Mouse (Mus musculus): ENCODE data around the gene Gprc5c. TPM values are rescaled to one million over a fixed set of nuclear protein-coding genes. Genes with fewer than 3 reads are reported as not detected.
"Not testable (repeated sequence)": the region's sequence is repeated elsewhere in the genome, so short reads cannot be mapped to it uniquely, and the experiment has no call there.

Gprc5c gene
- polyA plus RNA-seq, 1 experiment from 2014 or later: 23.9 TPM

DNA sequence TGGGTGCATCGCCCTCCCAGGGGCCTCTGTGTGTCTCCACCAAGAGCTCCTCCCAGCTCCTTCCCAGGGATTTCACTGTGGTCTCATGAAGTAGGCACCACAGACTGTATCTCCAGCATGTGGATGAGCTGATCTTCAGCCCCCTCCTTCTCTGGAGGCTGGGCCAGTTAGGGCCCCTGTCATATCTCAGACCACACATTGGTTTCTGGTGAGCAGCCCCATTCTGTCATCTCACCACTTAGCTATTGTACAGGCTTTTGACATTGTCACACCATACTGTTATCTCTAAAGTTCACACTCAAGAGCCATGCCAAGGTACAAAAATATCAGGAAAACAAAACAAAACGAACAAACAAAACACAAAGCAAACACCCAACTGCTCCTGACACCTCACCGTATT lies 45.1 kb downstream of the Gprc5c start:
- Histone ChIP-seq H3K9me3 (no peaks in the 10 kb centered on the region), H3K4me2 (replicated peaks) (no peak overlapping the region), H3K4me3 (no peak overlapping the region), H3K27me3 (replicated peaks) (no peaks in the 10 kb centered on the region), H3K36me3 (no peaks in the 10 kb centered on the region), H3K9ac (no peak overlapping the region), H3K4me1 (no peaks in the 10 kb centered on the region), H3K27ac (no peak overlapping the region)
- WGBS: 88% methylated on average over 3 of the region's 3 CpGs
- ATAC-seq (ENCODE audit: low FRiP score, low read depth): no peak

DNA sequence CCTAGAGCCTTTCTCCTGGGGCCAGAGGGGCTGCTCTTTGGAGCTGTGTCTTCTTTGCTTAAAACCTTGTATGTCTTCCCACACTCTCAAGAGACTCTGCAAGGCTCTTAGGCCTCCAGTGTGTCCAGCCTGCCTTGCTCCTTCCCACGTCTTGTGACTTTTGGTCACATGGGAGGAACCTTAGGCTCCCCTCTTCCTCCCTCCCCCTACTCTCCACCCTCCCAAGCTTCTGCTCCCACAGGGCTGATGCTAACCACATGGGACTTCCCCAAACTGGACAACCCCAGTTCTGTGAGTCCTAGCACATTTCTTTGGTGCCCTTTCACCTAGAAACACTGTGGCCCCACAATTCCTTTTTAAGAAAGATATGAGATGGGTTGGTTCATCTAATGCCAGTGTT lies 47.1 kb downstream of the Gprc5c start:
- no peak for ATAC-seq (ENCODE audit: low FRiP score, low read depth)
- Histone ChIP-seq H3K4me1 (no peaks in the 10 kb centered on the region), H3K27me3 (replicated peaks) (no peaks in the 10 kb centered on the region), H3K9ac (no peak overlapping the region), H3K27ac (no peak overlapping the region), H3K36me3 (no peaks in the 10 kb centered on the region), H3K4me2 (replicated peaks) (no peak overlapping the region), H3K9me3 (no peaks in the 10 kb centered on the region), H3K4me3 (no peak overlapping the region)
- 52% methylated on average over 1 of the region's 1 CpGs for WGBS

DNA sequence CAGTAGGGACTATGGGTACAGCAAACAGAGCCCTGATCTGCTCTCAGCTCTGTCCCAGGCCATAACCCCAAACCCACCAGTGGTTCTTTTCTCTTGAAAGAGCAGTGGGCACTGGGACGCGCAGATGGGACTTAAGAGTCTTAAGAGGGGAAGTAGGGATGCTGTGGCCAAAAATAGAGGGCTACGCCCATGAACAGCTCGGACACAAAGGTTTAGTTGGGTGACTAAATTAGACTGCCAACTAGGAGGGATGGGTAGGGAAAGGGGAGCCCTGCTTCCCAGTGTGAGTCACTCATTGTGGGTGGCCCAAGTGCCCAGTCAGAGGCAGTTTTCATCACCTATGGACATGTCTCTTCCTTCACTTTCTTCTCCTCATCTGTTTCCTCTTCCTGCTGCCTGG lies 52.3 kb downstream of the Gprc5c start:
- Histone ChIP-seq H3K4me3 (no peak overlapping the region), H3K36me3 (no peaks in the 10 kb centered on the region), H3K9ac (no peak overlapping the region), H3K9me3 (no peaks in the 10 kb centered on the region), H3K27me3 (replicated peaks) (no peaks in the 10 kb centered on the region), H3K27ac (no peak overlapping the region), H3K4me1 (no peaks in the 10 kb centered on the region), H3K4me2 (replicated peaks) (no peak overlapping the region)
- ATAC-seq (ENCODE audit: low FRiP score, low read depth): no peak
- WGBS: 90% methylated on average over 4 of the region's 4 CpGs

DNA sequence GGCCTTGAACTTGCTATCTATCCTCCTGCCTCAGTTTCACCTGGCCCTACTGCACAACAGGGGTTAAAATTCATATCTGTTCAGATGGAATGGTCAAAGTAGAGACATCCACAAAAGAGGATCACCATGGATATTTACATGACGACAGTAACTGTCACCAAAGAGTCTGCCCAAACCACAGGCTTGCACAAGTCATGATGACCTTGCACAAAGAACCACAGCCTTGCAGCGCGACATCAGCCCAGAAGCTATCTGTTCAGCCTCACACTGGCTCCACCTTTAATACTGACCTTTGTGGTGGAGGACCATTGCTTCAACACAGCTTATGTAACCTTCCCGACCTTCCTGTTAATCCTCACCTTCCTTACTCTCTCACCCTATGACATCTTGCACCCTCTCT lies 56.6 kb downstream of the Gprc5c start:
- Histone ChIP-seq H3K27ac (no peak overlapping the region), H3K36me3 (no peaks in the 10 kb centered on the region), H3K27me3 (replicated peaks) (no peaks in the 10 kb centered on the region), H3K9me3 (no peaks in the 10 kb centered on the region), H3K9ac (no peak overlapping the region), H3K4me3 (no peak overlapping the region), H3K4me2 (replicated peaks) (no peak overlapping the region), H3K4me1 (no peaks in the 10 kb centered on the region)
- no peak for ATAC-seq (ENCODE audit: low FRiP score, low read depth)
- 85% methylated on average over 4 of the region's 4 CpGs for WGBS

DNA sequence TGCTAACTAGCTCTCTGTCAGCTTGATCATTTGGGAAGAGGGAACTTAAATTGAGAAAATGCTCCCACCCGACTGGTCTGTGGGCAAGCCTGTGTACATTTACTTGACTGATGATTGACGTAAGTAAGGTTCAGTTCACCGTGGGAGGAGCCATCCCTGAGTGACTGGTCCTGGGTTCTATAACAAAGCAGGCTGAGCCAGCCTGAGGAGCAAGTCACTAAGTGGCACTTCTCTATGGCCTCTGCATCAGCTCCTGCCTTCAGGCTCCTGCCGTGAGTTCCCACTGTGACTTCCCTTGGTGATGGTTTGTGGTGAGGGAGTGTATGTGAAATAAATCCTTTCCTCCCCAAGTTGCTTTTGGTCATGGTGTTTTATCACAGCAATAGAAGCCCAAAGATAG lies 57.1 kb downstream of the Gprc5c start:
- no peaks in the 10 kb centered on the region for H3K36me3 ChIP-seq
- H3K9ac ChIP-seq: no peak overlapping the region
- 59% methylated on average over 4 of the region's 4 CpGs for WGBS
- no peak overlapping the region for H3K27ac ChIP-seq
- no peak overlapping the region for H3K4me2 ChIP-seq (replicated peaks)
- no peaks in the 10 kb centered on the region for H3K9me3 ChIP-seq
- no peaks in the 10 kb centered on the region for H3K27me3 ChIP-seq (replicated peaks)
- H3K4me3 ChIP-seq: no peak overlapping the region
- H3K4me1 ChIP-seq: no peaks in the 10 kb centered on the region
- no peak for ATAC-seq (ENCODE audit: low FRiP score, low read depth)

DNA sequence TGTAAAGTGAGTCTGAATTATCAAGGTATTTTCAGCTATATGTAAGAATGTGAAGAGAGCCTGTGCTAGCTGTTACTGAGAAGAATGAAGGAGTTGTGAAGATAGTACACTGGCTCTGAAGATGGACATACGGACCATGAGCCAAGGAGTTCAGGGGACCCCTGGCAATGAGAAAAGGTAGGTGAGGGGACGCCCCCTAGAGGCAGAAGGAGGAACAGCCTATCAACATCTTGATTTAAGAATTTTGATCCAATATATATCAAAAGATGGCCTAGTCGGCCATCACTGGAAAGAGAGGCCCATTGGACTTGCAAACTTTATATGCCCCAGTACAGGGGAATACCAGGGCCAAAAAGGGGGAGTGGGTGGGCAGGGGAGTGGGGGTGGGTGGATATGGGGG lies 58.6 kb downstream of the Gprc5c start:
- H3K9me3 ChIP-seq; H3K27ac ChIP-seq; H3K27me3 ChIP-seq (replicated peaks); H3K4me2 ChIP-seq (replicated peaks); H3K4me1 ChIP-seq; ATAC-seq (ENCODE audit: low FRiP score, low read depth); H3K9ac ChIP-seq; H3K36me3 ChIP-seq; H3K4me3 ChIP-seq: not testable (repeated sequence)
- 44% methylated on average over 3 of the region's 3 CpGs for WGBS

DNA sequence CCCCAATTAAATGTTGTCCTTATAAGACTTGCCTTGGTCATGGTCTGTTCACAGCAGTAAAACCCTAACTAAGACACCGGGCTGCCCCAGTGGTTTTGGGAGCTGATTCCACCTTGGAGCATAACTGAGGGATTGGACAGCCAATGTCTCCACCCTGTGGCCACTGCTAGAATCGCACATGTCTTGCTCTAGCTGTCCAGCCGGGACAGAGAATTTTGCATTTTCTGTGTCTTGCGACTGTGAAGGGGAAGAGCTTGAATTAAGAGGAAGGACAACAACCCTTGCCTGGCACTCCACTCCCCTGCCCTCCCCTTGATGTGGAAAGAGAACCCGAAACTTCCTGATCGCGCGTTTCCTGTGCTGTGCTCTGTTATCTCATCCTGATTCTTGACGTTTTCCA lies 61.9 kb downstream of the Gprc5c start:
- peak; percentile 41; the same call in 1 of the 2 replicates for ATAC-seq (ENCODE audit: low FRiP score, low read depth)
- H3K4me2 ChIP-seq (replicated peaks): no peak overlapping the region
- 21% methylated on average over 9 of the region's 9 CpGs for WGBS
- no peak overlapping the region for H3K4me3 ChIP-seq
- no peaks in the 10 kb centered on the region for H3K4me1 ChIP-seq
- H3K27me3 ChIP-seq (replicated peaks): 0 out of 2 replicates have a peak, but pooled peaks cover 3% of the 10 kb centered on the region
- H3K9ac ChIP-seq: no peak overlapping the region
- no peaks in the 10 kb centered on the region for H3K36me3 ChIP-seq
- no peak overlapping the region for H3K27ac ChIP-seq
- no peaks in the 10 kb centered on the region for H3K9me3 ChIP-seq

DNA sequence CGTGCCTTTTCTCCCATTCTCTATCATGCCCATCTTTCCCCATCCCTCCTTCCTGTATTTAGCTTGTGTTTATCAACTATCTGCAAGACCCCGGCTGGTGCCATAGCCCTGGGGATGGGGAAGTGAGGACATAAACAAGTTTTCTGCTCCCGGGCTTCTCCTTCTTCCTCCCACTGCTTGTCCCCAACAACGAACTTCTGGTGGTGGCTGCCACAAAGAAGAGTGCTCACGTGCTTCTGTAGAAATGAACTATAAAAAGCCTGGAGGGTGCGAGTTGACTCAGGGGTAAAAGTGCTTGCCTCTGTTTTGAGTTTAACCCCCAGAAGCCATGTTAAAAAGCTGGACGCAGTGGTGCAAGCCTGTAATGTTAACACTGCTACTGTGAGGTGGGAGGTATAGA lies 64.0 kb downstream of the Gprc5c start:
- 0 out of 2 replicates have a peak, but pooled peaks cover 3% of the 10 kb centered on the region for H3K27me3 ChIP-seq (replicated peaks)
- 0 out of 2 replicates have a peak, but pooled peaks cover 4% of the 10 kb centered on the region for H3K9me3 ChIP-seq
- no peak overlapping the region for H3K4me2 ChIP-seq (replicated peaks)
- 62% methylated on average over 7 of the region's 7 CpGs for WGBS
- H3K4me1 ChIP-seq: no peaks in the 10 kb centered on the region
- H3K27ac ChIP-seq: no peak overlapping the region
- no peak for ATAC-seq (ENCODE audit: low FRiP score, low read depth)
- no peaks in the 10 kb centered on the region for H3K36me3 ChIP-seq
- H3K4me3 ChIP-seq: no peak overlapping the region
- H3K9ac ChIP-seq: no peak overlapping the region

DNA sequence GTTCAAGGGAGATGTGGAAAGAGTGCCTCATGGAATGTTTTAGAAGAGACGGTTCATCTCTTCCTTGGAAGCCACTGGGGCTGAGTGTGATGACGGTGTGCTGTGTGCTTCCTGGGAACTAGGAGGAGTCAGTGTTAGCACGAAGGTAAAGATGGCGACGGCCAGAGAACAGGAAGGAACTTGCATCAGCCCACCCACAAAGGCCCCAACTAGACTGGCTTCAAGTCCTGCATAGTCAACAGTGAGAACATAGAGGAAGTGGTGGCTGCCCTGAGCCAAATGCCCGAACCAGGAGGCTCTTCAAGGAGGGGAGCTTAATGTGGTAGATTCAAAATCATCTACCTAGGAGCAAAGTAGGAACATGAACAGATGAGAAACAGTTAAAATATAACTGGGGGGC lies 66.2 kb downstream of the Gprc5c start:
- H3K4me1 ChIP-seq: no peaks in the 10 kb centered on the region
- H3K36me3 ChIP-seq: no peaks in the 10 kb centered on the region
- no peak for ATAC-seq (ENCODE audit: low FRiP score, low read depth)
- WGBS: 84% methylated on average over 6 of the region's 6 CpGs
- no peak overlapping the region for H3K4me2 ChIP-seq (replicated peaks)
- H3K9me3 ChIP-seq: 0 out of 2 replicates have a peak, but pooled peaks cover 4% of the 10 kb centered on the region
- no peak overlapping the region for H3K4me3 ChIP-seq
- 0 out of 2 replicates have a peak, but pooled peaks cover 3% of the 10 kb centered on the region for H3K27me3 ChIP-seq (replicated peaks)
- no peak overlapping the region for H3K27ac ChIP-seq
- no peak overlapping the region for H3K9ac ChIP-seq

Other genes with a start within 250 kb of the Gprc5c start
- gene Rpl38, start 182.6 kb upstream of the Gprc5c start, polyA plus RNA-seq (2016; fragmentation: Nextera tagmentation; extraction: Ambion mirVana): 855 and 903 TPM in 2 replicates
- 21.6 and 23.8 TPM in 2 replicates for gene Ttyh2, start 175.7 kb upstream of the Gprc5c start, polyA plus RNA-seq (2016; fragmentation: Nextera tagmentation; extraction: Ambion mirVana)
- gene Dnaic2, start 123.7 kb upstream of the Gprc5c start, polyA plus RNA-seq (2016; fragmentation: Nextera tagmentation; extraction: Ambion mirVana): 3.0 and 4.2 TPM in 2 replicates
- gene Kif19a, start 85.8 kb upstream of the Gprc5c start, polyA plus RNA-seq (2016; fragmentation: Nextera tagmentation; extraction: Ambion mirVana): 2.0 and 3.1 TPM in 2 replicates
- gene Btbd17, start 55.2 kb upstream of the Gprc5c start, polyA plus RNA-seq (2016; fragmentation: Nextera tagmentation; extraction: Ambion mirVana): 48.5 and 51.2 TPM in 2 replicates
- gene Gpr142, start 52.2 kb upstream of the Gprc5c start, polyA plus RNA-seq (2016; fragmentation: Nextera tagmentation; extraction: Ambion mirVana): not detected in 2 replicates
- 0.74 and 0.87 TPM in 2 replicates for gene Cd300a, start 38.9 kb downstream of the Gprc5c start, polyA plus RNA-seq (2016; fragmentation: Nextera tagmentation; extraction: Ambion mirVana)
- not detected in 2 replicates for gene Cd300lb, start 83.2 kb downstream of the Gprc5c start, polyA plus RNA-seq (2016; fragmentation: Nextera tagmentation; extraction: Ambion mirVana)
- gene Cd300c, start 118.0 kb downstream of the Gprc5c start, polyA plus RNA-seq (2016; fragmentation: Nextera tagmentation; extraction: Ambion mirVana): not detected in 2 replicates
- 0.08 and 0.11 TPM in 2 replicates for gene Cd300ld, start 138.8 kb downstream of the Gprc5c start, polyA plus RNA-seq (2016; fragmentation: Nextera tagmentation; extraction: Ambion mirVana)
- 1.1 and 1.2 TPM in 2 replicates for gene Cd300c2, start 150.7 kb downstream of the Gprc5c start, polyA plus RNA-seq (2016; fragmentation: Nextera tagmentation; extraction: Ambion mirVana)
- gene Cd300ld2, start 165.0 kb downstream of the Gprc5c start, polyA plus RNA-seq (2016; fragmentation: Nextera tagmentation; extraction: Ambion mirVana): not detected in 2 replicates
- gene Cd300ld4, start 175.9 kb downstream of the Gprc5c start, polyA plus RNA-seq (2016; fragmentation: Nextera tagmentation; extraction: Ambion mirVana): not detected in 2 replicates
- not detected in 2 replicates for gene Cd300ld5, start 186.6 kb downstream of the Gprc5c start, polyA plus RNA-seq (2016; fragmentation: Nextera tagmentation; extraction: Ambion mirVana)
- not detected in 2 replicates for gene Cd300ld3, start 197.3 kb downstream of the Gprc5c start, polyA plus RNA-seq (2016; fragmentation: Nextera tagmentation; extraction: Ambion mirVana)
- gene Cd300e, start 211.0 kb downstream of the Gprc5c start, polyA plus RNA-seq (2016; fragmentation: Nextera tagmentation; extraction: Ambion mirVana): not detected in 2 replicates
- 2.0 and 3.5 TPM in 2 replicates for gene Rab37, start 240.3 kb downstream of the Gprc5c start, polyA plus RNA-seq (2016; fragmentation: Nextera tagmentation; extraction: Ambion mirVana)